Mouse (Mus musculus) right cerebral cortex, postnatal 14 days (tissue): ENCODE measurements around the gene Cacna1c.
"Not testable (repeated sequence)": the region's sequence is repeated elsewhere in the genome, so short reads cannot be mapped to it uniquely, and the experiment has no call there.

Experiments
- DNase-seq: peaks from one replicate; pipeline ENCODE4 v3.0.0; 2022

Gene Cacna1c

DNA sequence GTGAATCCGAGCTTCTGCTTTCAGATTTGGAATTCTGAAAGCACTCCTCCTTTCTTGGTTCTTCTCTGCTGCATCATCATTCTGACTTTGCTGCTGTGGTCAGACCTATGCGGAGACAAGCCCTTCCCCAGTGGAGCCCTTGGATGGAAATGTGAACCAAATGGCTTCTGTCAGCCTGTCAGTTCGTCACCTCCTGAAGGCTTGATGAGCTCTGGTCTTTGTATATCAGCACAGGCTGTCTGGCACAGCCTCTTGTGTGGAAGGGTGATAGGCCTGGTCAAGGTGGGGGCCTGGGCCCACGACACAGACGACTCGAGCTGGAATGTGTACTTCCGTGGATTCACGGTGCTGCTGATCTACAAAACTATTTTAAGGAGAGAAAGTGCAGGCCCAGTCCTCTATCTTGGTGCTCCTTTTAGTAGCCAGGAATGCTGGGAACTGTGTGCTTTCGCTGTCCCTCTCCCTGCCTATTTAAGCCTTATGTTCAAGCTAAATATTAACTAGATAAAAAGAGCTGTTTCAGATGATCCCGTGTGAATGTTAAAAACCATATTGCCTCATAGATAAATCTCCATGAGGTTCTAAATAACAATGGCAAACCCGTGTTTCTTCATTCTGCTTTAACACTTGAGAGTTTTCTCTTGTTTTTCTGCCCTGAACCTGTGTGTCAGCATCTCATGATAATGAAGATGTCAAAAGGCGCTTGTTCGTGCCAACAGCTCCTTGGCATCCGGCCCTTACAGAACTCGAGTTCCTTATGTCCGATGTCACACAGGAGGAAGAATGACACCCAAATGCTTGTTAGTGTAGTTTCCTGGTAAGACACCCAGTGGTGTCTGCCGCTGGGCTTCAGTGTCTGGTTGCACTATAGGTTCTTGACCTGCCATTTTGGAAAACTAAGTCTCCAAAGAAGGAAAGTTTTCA, at the start of gene Cacna1c:
Gene Cacna1c, minus strand, starts transcription at position 37 of the 924 bp plus-strand sequence.
- no peak for DNase-seq

DNA sequence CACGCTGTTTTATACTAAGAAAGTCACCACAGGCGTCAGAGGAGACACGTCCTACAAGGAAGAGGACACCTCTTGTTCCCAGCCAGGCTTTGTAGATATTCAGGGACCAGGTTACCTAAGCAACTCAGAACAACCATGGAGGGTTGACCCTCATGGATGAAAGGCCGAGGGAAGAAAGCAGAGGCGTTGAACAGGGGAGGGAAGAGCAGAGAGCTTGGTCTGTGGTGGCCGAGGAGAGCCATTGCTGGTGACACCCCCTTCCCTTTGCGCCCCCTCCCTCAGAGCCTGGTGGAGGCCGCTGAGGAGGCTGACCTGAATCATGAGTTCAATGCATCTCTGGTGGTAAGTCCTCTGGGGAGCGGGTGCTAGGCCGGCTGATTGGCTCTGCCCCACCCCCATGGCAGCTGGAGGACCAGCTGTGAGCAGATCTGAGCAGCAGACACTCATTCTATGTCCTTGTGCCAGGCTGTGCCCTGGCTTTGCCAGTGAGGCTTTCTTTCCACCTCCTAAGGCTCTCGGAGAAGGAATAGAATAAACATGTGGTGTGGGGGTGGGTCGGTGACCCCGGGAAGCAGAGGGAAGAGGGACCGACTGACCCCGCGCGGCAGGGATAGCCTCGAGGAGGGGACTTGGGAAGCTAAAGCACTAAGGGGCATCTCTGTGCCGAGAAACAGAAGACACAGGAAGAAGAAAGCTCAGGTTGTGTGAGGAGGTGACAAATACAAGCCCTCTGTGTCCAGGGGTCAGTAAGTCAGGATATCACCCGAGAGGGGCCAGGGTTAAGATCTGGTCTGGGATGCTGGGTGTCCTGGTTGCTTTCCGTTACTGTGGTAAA, 44.9 kb upstream of the Cacna1c start:
- DNase-seq, result no peak

DNA sequence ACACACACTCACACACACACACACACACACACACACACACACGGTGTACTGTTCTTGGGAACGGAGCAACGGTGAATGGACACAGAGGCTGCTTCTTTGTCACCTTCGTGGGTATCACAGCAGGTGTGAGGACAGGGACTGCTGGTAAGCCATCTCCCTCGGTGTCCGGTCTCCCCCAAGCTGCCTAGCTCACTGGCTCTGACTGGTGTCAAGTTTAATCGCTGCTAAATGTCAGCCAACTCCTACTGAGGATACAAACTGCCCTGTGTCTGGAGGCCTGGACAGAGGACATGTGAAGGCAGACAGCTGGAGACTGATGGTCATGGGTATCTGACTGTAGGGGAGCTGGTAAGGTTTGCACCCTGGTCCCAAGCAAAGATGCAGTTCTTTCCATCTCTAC, 44.0 kb upstream of the Cacna1c start:
- no peak for DNase-seq

DNA sequence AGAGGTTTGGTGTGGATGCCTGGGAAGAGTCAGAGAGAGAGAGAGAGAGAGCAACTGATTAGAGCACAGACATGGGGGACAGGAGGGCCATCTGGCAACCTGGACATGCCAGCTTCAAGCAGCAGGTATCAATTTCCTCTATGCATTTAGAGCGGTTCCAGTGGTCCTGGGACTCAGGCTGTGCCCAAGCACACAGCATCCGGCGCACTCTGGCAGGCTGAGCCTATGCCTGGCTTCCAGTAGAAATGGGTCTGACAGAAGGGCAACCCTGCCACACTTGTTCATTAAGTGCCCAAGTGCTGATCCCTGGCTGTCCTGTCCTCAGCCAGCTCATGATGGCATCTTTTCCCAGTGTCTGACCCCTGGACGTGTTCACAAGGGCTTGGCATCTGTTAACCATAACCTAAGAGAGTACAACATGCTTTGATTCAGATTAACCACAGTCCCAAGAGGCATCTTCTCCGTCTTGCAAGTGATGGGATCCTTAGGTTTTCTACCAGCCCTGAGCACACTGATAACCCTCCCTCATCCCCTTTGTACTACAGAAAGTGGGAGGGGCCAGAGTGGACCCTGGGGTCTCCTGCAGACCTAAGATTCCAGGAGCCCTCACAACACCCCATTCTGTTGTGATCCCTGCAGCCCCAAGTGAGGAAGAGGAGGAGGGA, 43.3 kb upstream of the Cacna1c start:
- DNase-seq, result no peak

DNA sequence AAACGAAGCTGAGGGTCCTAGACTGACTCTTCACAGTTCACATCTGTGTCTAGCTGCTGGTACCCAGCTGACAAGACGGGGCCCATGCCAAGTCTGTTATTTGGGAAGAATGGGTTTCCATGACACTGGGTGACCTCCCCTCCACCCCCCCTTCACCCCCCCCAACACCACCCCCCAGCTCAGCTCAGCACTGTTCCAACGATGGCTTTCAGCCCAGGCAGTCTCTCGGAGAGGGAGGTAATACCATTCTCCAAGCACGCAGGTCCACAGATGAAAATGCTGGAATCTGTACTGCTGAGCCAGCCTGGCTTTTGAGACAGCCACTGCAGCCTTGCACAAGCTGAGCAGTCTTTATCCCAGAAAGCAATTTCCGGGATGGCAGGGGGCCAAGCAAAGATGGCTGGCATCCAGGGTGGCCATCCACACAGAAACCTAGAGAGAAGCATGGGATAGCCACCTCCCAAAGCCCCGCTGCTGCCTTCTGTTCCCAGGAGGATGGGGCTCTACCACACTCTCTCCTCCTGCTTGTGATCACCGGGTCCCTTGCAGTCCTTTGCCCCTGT, 41.3 kb upstream of the Cacna1c start:
- peak; percentile 76 for DNase-seq

DNA sequence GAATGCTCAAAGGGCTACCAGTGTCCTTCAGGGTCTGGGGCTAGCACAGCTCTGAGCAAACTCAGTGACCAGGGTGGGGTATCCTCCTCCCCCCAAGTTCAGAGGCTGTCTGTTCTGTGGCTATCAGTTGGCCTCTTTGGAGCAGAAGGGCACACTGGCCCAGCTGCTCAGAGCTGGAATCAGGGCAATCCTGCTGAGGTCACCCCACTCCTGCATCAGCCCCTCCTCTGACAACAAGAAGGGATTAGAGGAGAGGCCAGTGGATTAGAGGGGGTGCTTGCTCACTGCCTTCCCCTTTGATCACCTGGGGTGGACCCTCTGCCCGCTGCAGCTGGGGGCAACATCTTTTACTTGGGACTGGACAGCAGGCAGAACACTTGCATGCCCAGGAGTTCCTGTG, 40.0 kb upstream of the Cacna1c start, which contains the start of gene Cacna2d4:
Gene Cacna2d4, plus strand, starts transcription at position 286 of the 400 bp plus-strand sequence.
- DNase-seq, result no peak

DNA sequence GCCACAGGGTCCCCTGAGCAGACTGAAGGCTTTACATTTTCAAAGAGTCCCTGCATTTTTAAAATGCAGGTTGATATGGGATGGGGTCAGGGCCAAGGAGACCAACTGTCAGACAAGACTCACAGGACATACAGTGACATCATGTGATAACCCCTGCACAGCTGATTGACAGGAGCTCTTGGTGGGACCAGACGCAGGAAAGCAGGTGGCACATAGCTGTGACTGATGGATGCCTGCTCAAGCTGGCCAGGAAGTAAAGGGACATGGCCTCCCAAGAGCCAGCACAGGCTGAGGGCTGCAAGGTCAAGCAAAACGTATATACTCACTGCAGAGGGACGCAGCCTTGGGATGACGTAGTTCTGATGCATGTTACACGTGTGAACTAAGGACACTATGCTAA, 39.2 kb upstream of the Cacna1c start:
- DNase-seq, result no peak

DNA sequence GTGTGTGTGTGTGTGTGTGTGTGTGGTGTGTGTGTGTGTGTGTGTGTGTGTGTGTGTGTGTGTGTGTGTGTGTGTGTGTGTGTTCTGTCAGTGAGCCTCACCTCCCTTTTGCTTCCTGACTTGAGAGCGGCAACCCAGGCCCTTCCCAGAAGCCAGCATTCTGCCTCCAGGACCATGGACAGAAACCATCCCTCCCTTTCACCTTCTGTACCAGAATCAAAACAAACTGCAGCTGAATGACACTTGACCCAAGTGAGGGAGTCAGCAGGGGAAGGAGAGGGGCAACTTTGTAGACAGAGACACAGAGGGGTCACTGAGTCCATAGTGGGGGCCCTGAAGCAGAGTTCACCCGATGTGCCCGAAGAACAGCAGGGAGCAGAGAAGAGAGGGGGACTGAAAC, 36.8 kb upstream of the Cacna1c start:
- no peak for DNase-seq

DNA sequence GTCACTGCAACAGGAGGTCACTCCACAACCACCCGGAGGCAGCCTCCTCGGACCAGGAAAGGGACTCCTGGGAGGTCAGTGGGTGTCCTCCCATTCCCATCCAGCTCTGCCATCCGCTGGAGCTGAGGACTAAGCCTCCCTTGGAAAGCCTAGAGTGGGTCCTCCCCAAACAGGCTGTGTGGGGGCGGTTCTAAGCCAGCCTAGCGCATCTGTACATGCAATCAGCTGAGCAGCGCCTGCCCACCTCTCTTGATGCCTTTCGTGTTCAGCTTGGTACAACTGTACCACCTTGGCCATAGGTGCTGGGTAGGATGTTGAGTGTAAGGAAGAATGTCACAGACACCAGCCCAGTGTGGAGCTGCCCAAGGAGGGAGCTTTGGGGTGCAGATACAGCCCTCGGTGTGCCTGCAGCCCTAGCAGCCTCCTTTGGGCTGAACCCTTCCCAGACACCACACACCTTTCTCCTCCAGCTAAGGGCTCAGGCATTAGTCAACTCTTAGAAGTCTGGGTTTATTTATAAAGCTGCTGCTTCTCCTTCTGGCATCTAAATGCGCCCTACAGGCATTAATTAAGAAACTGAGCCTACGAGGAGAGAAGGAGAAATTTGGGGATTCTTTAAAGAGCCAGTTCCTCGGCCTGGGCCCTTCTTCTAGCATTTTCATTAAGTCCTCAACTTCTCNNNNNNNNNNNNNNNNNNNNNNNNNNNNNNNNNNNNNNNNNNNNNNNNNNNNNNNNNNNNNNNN, 32.8 kb upstream of the Cacna1c start:
- no peak for DNase-seq

DNA sequence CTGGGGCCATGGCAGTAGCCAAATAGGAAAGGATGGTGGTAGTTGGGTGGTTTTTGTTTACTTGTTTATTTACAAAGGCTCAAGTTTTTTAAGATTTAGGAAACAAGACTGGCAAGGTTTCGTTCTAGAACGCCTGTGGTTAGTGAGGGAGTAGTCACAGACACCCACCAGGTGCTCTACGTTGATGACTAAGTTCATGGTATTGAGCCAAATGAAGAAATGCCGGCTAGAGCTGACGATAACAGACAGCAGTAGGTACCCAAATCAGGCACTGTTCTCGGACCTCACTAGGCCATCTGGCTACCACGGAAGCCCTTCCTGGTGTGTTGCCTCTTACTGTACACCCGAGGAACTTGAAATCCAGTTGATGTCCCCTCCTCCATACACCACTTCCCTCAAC, 30.8 kb upstream of the Cacna1c start:
- DNase-seq, result no peak

DNA sequence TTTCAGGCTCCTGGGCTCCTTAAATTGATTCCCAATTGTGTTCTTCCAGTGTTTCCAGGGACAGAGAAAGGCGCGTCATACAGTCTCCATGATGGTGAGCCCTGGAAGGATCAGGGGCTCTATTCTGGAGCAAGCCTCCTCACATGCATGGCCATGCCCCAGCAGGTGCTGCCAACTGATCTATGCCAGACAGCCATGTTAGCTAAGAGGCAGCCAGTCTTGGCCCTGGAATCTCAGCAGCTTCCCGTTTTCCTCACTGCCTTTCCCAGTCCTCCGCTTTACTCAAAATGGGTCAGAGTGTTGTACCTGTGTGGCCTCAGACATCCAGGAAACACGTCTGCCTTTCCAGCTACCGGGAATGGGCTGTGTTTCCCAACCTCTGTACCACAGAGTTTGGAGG, 29.5 kb upstream of the Cacna1c start:
- DNase-seq, result no peak

DNA sequence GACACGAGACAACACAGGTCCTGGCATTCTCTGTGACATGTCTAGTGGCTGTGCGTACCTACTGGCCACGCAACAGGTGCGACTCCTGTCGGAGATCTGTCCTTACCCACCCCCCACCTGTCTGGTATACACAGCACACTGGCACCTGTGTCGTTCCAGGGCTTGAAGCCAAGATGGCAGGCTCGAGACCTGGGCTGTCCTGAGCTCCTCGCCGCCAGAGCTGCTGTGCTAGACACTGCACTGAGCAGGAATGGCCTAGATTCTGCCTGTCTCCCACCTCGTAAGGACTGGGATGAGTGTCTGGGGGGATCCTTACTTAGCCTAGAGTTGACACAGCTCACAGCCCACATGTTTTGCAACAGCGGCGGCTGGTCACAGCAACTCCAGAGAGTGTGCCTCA, 29.0 kb upstream of the Cacna1c start:
- no peak for DNase-seq

DNA sequence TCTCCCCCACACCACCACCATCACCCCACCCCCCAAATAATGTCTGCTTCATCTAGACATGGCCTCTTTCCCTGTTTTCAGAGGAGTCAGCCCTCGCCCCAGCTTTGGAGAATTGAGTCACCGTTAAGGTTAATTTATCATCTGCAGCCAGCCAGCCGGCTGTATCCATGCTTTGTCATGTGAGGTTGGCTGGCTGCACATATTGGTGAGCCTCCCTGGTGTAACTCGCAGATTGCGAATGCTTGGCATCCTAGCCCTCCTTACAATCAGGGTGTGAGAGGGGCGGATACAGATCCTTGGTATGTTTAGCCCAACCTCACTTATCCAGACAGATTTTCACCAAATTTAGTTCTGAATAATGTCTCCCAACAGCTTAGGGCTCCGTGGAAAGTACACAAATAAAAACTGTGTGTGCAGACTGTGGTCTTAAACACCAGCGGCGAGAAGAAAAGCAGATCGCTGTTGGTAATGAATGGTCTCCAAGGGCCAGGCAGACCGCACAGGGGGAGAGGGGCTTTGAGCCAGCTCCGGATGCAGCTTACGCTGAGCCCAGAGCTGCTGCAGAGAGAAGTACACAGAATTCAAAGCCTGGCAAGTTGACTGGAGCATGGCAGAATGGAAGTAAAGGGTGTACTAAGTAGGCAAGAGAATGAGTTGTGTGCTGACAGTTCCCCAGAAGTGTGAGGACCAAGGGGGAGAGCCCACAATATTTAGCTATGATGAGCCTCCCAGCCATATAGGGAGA, 28.4 kb upstream of the Cacna1c start:
- no peak for DNase-seq

DNA sequence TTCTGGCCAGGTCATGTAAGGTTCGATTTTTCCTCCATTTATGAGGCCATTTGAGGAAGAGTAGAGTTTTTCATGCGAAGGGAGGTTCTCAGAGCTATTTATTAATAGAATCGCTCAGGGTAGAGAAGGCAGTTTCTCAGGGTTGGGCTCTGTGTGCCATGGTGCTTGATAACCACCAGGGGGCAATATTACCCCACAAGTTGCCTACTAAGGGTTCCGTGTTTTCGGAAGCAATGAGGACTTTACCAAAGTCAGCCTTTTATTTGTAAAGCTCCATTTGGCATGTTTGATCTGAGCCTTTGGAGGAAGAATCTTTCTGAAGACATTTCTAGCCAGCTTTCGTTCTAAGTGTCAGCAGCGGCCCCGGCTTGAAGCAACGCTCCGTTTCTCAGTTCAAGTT, 24.1 kb upstream of the Cacna1c start:
- DNase-seq, result peak; percentile 39

DNA sequence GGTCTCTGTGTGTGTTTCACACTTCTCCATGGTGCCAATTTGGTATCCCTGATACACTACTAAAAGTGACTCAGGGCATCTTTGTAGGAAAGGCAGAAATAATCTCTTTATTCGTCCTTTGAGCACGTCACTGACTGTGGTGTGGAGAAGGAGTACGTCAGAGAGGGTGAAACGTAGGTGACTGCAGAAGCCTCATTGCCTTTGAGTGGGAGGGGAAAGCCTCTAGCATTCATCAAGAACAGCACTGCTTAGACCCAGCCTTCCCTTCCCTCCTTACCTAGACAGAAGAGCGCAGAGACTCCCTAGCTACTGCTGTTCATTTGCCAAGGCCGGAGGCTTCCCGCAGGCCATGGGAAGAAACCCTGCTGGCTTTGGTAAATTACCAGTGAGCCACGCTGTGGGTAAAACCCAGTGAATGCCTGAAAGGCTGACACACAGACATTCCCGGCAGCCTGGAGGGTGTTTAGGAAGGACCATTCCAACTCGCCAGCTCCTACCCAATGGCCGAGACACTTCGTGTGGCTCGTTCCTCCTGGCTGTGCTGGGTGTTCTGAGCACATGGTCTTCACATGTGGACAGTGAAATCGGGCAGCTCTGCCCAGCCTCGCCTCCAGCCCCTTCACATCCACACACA, 23.1 kb upstream of the Cacna1c start:
- no peak for DNase-seq

DNA sequence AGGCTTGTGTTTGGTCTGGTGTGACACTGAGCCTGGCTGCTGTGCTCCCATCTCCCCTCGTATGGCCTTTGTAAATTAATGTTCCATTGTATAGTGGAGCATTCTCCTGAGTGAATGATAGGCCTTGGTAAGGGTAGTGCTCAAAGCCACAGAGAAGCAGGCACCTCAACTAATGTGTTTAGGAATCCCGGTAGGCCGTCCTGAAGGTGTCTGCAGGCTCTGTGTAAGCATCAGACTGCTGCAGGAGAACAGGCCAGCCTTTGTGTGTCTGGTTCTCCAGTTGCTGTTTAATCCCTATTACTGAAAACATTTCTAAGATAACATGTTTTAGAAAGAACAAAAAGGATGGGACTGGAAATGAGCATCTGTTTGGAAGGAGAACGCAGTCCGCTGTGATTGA, 22.4 kb upstream of the Cacna1c start:
- no peak for DNase-seq

DNA sequence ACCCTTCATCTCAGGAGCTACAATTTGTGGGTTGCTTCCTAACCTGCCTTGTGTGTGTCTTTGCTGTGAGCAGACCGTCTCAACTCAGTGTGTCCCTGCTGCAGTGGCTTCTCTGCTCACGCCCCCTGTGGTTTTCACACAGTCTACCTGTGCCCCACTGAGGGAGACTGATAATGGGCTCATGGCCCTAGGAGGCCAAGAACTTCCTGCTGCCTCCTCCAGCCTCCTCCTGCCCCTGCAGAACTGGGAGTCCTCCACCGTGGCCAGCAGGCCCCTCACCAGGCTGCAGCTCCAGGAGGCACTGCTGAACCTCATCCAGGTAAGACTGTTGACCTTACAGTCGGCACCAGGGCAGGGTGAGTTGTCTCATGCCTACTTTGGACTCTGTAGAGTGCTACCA, 21.4 kb upstream of the Cacna1c start:
- no peak for DNase-seq

DNA sequence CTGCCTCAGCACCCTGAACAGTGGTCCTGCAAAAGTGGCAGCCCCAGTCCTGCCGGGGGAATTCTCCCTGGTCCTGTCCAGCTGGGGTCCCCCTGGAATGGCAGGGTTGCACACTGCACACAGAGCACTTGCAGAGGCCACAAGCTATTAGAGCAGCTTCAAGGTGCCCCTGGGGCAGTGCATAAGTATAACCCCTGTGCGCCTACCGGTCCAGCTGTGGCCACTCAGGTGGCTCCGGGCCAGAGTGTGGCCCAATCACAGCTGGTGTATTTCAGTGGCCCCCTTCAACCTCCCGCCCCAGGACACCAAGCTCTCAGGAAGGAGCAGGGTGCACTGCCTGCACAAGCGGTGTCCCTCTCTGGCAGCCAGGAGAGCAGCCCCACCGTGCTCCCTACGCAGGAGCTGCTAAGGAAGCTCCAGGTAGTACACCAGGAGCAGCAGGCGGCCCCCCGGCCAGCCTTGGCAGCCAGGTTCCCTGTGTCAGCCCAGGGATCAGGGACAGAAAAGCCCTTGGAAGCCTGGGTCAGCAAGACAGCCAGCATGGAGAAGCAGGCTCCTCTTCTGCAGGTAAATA, 18.9 kb upstream of the Cacna1c start:
- DNase-seq, result no peak

DNA sequence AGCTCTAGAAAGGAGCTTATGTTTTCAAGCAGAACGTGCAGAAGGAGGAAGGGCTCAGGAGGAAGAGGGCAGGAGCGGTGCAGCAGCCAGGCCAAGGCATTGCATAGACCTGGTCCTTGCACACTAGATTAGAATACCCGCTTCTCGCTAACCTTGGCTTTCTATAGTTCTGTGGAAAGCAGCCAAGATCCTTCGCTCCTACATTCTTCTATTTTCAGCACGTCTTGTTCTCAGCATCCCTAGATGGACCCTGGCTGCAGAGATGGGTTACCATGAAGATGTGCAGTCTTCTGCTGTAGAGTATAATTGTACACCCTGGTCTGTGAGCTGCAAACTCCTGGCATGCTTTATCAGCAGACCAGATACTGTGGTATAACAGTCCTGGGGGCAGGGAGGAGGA, 18.0 kb upstream of the Cacna1c start:
- DNase-seq, result no peak

DNA sequence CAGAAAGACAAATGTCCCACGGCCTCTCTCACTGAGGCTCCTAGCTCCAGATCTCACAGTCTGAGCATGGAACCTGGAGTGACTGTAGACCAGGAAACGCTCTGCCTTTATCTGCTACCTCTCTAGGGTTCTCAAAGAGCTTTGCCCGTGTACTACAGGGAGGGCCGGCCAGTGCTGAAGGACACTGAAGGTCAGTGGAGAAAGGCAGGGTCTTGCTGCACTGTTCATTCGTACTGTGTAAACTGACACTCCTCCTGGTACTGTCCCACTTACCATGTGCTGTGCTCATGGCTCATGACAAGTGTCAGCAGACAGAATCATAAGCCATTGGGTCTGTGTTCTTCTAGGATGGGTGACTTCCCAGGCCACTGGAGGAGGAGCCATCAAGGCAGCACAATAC, 17.2 kb upstream of the Cacna1c start:
- DNase-seq, result no peak

DNA sequence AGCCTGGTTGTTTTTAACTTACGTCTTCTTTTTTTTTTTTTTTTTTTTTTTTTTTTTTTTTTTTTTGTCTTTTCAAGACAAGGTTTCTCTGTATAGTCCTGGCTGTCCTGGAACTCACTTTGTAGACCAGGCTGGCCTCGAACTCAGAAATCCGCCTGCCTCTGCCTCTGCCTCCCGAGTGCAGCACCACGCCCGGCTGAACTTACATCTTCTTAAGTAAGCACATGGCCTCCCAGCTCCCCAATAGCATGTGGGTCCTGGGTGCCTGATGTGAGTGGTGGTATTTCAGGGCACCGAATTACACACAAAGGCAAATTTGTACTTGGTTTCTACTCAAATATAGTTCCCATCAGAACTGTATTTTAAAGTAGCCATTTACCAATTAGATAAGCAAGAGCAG, 9.8 kb upstream of the Cacna1c start:
- DNase-seq, result not testable (repeated sequence)
